Mouse (Mus musculus) central nervous system, embryonic 14 days (tissue): ENCODE data around the gene Reps1. TPM values are rescaled to one million over a fixed set of nuclear protein-coding genes. Genes with fewer than 3 reads are reported as not detected.

Source experiments
- polyA plus RNA-seq: library from polyadenylated mRNA; depleted of rRNA; stranded (reverse); fragments of >200 nt; gene quantifications from 2 replicates; pipeline ENCODE4 v1.2.3, GENCODE M21; 2012; rRNA removed

The Reps1 gene
- polyA plus RNA-seq, result 73.2 and 76.8 TPM in 2 replicates

DNA sequence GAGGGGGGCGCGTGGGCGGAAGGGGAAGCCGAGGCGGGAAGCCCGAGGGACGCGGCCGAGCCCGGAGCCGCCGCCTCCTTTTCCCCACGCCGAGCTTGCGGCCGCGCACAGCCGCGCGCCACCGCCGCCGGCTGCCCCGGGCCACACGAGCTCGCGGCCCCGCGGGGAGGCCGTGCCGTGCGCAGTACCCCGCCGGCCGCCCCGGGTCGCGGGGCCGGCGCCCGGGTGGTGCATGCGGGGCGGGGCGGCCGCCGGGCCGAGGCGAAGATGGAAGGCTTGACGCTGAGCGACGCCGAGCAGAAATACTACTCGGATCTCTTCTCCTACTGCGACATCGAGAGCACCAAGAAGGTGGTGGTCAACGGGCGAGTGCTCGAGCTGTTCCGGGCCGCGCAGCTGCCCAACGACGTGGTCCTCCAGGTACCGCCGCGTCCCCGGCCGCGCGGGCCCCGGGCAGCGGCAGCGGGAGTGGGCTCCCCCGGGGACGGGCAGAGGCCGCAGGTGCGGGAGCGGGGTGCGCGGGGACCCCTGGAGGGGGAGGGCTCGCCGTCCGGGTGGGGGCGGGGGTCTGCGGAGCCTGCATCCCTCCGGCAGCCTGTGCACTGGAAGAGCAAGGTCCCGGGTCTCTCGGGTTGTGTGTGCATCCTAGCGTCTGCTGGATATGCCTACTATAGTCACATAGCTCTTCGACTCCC, at the start of gene Reps1:
TSS of gene Reps1 (plus strand) at position 166 of the 695 bp plus-strand sequence.

DNA sequence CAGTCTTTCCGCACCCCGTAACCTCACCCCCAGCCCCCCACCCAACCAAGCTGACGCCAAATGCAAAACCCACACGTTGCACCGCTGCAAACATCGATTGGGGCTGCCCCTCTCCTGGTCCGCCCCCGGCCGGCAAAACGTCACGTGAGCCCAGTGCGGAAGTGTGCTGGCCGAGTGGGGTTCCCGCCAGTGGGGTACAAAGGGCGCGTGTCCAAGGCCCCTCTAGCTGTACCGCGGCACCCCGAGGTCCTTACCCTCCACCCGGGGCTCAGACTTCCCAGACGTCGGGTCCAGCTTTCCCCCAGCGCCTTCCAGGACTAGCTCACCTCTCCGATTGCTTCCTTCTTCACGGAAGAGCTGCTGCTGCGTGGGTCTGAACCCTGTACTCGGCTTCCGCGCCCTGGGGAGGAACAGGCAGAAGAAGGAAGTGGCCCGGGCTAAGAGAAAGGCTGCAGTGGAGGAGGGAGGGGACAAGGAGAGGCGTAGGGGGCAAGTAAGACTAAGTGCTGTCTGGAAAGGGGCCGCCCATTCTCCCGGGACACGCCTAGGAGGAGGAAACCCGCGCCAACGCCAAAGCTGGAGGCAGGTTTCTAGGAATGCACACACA, 32.8 kb upstream of the Reps1 start, which contains the start of gene Abracl:
TSS of gene Abracl (minus strand) at position 548 of the 607 bp plus-strand sequence.

Other genes with a start within 250 kb of the Reps1 start
- 18.6 and 19.4 TPM in 2 replicates for gene Heca, start 107.8 kb upstream of the Reps1 start, polyA plus RNA-seq
- gene Abracl, start 32.6 kb upstream of the Reps1 start, polyA plus RNA-seq, result 97.6 and 160 TPM in 2 replicates
- gene Ect2l, start 155.0 kb downstream of the Reps1 start, polyA plus RNA-seq, result 0.04 and 0.30 TPM in 2 replicates
- 14.7 and 15.0 TPM in 2 replicates for gene Ccdc28a, start 179.1 kb downstream of the Reps1 start, polyA plus RNA-seq